Mouse (Mus musculus): ENCODE results near the gene Olfr1133.
"Not testable (repeated sequence)": the region's sequence is repeated elsewhere in the genome, so short reads cannot be mapped to it uniquely, and the experiment has no call there.

Gene Olfr1133

GRCm38 (mm10) chr2:87647274-87647673, at the start of gene Olfr1133:
Gene Olfr1133, minus strand, starts transcription at chr2:87647374.
- DNase-seq (ENCODE audit: low read depth, low spot score), result no peak

GRCm38 (mm10) chr2:87693847-87694246, 46.7 kb upstream of the Olfr1133 start, which contains the start of gene Olfr1136:
Gene Olfr1136, minus strand, starts transcription at chr2:87693947.
- no peak for DNase-seq (ENCODE audit: low read depth, low spot score)

GRCm38 (mm10) chr2:87673564-87673963, 26.4 kb upstream of the Olfr1133 start, which contains the start of gene Olfr1135:
Gene Olfr1135, minus strand, starts transcription at chr2:87673664.
- DNase-seq (ENCODE audit: low read depth, low spot score), result no peak

- no peak for DNase-seq (ENCODE audit: low read depth, low spot score)
Measured at GRCm38 (mm10) chr2:87658360-87658759, 11.2 kb upstream of the Olfr1133 start, which contains the start of gene Olfr1134. Gene Olfr1134, minus strand, starts transcription at chr2:87658460.

DNA sequence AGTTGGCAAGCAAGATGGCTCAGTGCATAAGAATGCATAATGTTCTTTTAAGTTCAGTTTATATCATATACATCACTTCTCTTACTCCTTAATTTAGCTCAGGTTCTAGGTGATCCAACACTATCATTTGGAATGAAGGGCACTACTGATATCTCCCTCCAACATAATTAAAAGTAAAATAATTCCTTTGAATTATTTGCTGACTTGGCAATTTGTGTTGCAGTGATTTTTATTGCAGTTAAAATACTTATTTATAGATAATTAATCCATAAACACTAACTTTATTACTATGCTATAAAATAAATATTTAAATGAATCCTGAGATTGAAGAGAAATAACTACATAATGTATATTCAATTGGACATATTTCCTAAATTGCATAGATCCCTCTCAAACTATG, 4.7 kb downstream of the Olfr1133 start:
- DNase-seq (ENCODE audit: low read depth, low spot score), result no peak

DNA sequence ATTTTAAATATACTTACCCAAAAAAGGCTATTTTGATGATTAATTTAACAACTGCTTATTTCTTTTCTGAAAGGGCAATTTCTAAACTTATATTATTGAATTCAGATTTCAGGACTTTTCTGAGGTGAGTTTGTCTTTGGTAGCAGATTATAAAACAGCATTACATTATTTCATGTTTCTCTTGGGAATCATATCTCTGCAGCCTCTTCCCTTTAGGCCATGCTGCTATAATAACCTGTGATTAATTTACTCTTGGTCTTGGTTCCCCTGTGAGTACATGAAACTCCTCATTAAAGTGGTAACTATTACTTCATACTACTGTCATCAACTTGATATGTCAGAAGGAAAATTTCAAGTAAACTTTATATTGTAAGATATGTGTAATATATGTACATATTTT, 9.7 kb downstream of the Olfr1133 start, which contains the start of gene Olfr1132:
Gene Olfr1132 (minus strand): TSS at position 101 of the 400 bp plus-strand sequence.
- DNase-seq (ENCODE audit: low read depth, low spot score), result no peak

- DNase-seq (ENCODE audit: low read depth, low spot score), result no peak
Measured at GRCm38 (mm10) chr2:87626804-87627203, 20.4 kb downstream of the Olfr1133 start, which contains the start of gene Olfr1131. Gene Olfr1131, plus strand, starts transcription at chr2:87627104.

- DNase-seq (ENCODE audit: low read depth, low spot score), result not testable (repeated sequence)
Measured at GRCm38 (mm10) chr2:87605912-87606311, 41.3 kb downstream of the Olfr1133 start, which contains the start of gene Olfr1130. Gene Olfr1130, plus strand, starts transcription at chr2:87606212.
